Mouse (Mus musculus) neural tube, embryonic 14.5 days (tissue): Measurements from ENCODE around the gene Wsb1. TPM values are rescaled to one million over a fixed set of nuclear protein-coding genes. Genes with fewer than 3 reads are reported as not detected.

ENCODE experiments used
- ATAC-seq: fragments of 200-750 bp; cut with Nextera tagmentation; 2 replicates; pipeline ENCODE4 v1.8.0; 2017; ENCODE audit warnings: low read depth, mild to moderate bottlenecking, moderate TSS enrichment, moderate library complexity
- H3K27ac ChIP-seq: fragments of 300-500 bp; sonication (generic); 2 replicates; pipeline ENCODE4 v1.5.1; 2014; ENCODE audit warnings: low read depth, mild to moderate bottlenecking, control low read depth, low read length, moderate library complexity, mixed read lengths
- H3K27me3 ChIP-seq: fragments of 300-500 bp; sonication (generic); 2 replicates; pipeline ENCODE4 v1.6.1; 2014; ENCODE audit warnings: low read length; ENCODE audit not compliant: control insufficient read depth, insufficient read depth
- H3K36me3 ChIP-seq: fragments of 300-500 bp; sonication (generic); 2 replicates; pipeline ENCODE4 v1.6.1; 2014; ENCODE audit warnings: low read length, mixed read lengths; ENCODE audit not compliant: control insufficient read depth, insufficient read depth
- H3K4me1 ChIP-seq: fragments of 300-500 bp; sonication (generic); 2 replicates; pipeline ENCODE4 v1.6.1; 2014; ENCODE audit warnings: low read length; ENCODE audit not compliant: control insufficient read depth, insufficient read depth
- H3K4me2 ChIP-seq: fragments of 300-500 bp; sonication (generic); 2 replicates; pipeline ENCODE4 v1.6.1; 2014; ENCODE audit warnings: mild to moderate bottlenecking, low read depth, low read length, control low read depth
- H3K4me3 ChIP-seq: fragments of 300-500 bp; sonication (generic); 2 replicates; pipeline ENCODE4 v1.5.1; 2014; ENCODE audit warnings: low read depth, low read length, control low read depth, mixed read lengths
- H3K9ac ChIP-seq: fragments of 300-500 bp; sonication (generic); replicated peaks from 2 replicates; pipeline ENCODE4 v1.6.1; 2014; ENCODE audit warnings: low read depth, mild to moderate bottlenecking, control low read depth, low read length, mixed read lengths
- H3K9me3 ChIP-seq: fragments of 300-500 bp; sonication (generic); 2 replicates; pipeline ENCODE4 v1.6.1; 2016; ENCODE audit warnings: low read length; ENCODE audit not compliant: control insufficient read depth
- WGBS: fragments of 180-500 bp; shearing (Covaris S2); extraction: QIAGEN DNeasy Blood & Tissue Kit; methylation state at CpG from one replicate; pipeline ENCODE4 v1.1.7; 2014; 5-methylcytosine and 5-hydroxymethylcytosine counted together
- polyA plus RNA-seq: library from polyadenylated mRNA; unstranded; fragments of >200 nt; fragmentation: Nextera tagmentation; extraction: Ambion mirVana; gene quantifications from 2 replicates; pipeline ENCODE4 v1.2.1, GENCODE M21; 2014

Wsb1 gene
- polyA plus RNA-seq, 1 experiment from 2014 or later = 684 TPM

DNA sequence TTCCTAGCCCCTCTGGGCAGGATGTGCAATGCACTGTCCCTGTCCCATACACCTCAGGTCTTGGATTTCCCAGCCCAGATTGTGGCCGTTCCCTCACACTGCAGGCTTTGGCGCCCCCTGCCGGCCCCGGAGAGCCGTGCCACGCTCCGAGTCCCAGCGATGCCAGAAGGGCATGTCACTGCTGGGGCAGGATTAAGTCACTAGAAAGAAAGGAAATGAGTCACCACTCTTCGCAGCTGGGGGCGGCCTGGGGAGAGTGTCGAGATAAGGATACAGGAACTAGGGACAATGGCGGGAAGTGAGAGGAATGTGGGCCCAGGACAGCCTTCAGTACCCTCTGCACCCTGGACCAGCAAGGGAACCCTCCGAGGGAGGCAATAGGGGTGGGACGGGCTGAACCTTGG is 40.5 kb downstream of the Wsb1 start:
- H3K27me3 ChIP-seq = no peaks in the 10 kb centered on the region
- no peak overlapping the region for H3K9ac ChIP-seq
- peak; percentile 70; the same call in 1 of the 2 replicates for ATAC-seq
- H3K4me2 ChIP-seq = no peak overlapping the region
- no peaks in the 10 kb centered on the region for H3K9me3 ChIP-seq
- no peaks in the 10 kb centered on the region for H3K36me3 ChIP-seq
- no peak overlapping the region for H3K27ac ChIP-seq
- no peaks in the 10 kb centered on the region for H3K4me1 ChIP-seq
- 12% methylated on average over 14 of the region's 14 CpGs for WGBS
- no peak overlapping the region for H3K4me3 ChIP-seq

DNA sequence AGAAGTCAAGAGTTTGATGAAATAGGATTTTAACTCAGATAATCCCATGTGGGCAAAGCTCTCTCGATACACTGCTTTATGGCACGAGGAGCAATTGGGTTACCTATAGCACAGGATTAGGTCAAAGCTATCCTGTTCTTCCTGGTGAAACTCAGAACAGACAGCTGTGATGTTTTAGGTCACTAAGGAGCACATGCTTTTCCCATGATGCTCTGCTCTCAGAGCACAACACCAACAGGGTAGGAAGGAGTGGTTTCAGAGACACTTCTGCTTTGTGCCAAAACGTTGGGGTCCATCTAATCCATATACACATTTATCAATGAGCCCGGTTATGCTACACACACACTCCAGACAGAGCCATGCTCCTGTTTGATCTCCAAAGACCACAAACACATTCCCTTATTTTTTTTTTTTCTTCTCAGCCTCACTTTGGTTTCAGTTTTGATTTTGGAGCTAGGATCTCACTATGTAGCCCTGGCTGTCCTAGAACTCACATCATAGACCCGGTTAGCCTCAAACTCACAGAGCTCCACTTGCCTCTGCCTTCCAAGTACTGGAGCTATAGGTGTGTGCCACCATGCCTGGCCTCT is 44.5 kb downstream of the Wsb1 start:
- Histone ChIP-seq H3K4me1 (no peaks in the 10 kb centered on the region), H3K4me3 (no peak overlapping the region), H3K4me2 (no peak overlapping the region), H3K27me3 (no peaks in the 10 kb centered on the region), H3K36me3 (no peaks in the 10 kb centered on the region), H3K9me3 (no peaks in the 10 kb centered on the region), H3K9ac (no peak overlapping the region), H3K27ac (no peak overlapping the region)
- 91% methylated on average over 5 of the region's 5 CpGs for WGBS
- no peak for ATAC-seq

DNA sequence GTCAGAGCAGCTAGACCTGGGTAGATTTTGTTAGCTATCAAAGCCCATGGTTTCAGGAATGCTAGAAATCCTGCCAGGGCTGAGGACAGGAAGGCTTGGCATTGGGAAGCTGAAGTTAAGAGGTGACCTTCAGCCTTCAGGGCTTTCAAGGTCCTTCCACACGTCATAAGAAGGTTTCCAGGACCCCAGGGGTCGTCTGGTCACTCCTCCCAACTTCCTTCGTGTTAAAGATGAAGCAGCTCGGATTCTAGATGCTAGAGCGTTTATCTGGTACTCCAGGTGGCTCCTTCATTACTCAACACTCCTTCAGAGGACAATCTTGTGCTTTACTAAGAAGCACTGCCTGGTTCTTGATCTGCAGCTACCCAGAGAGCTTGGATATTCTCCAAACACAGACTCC is 45.4 kb downstream of the Wsb1 start:
- no peak overlapping the region for H3K27ac ChIP-seq
- no peaks in the 10 kb centered on the region for H3K4me1 ChIP-seq
- no peaks in the 10 kb centered on the region for H3K36me3 ChIP-seq
- no peaks in the 10 kb centered on the region for H3K9me3 ChIP-seq
- H3K27me3 ChIP-seq = no peaks in the 10 kb centered on the region
- no peak for ATAC-seq
- no peak overlapping the region for H3K4me2 ChIP-seq
- WGBS = 67% methylated on average over 5 of the region's 5 CpGs
- no peak overlapping the region for H3K9ac ChIP-seq
- H3K4me3 ChIP-seq = no peak overlapping the region

DNA sequence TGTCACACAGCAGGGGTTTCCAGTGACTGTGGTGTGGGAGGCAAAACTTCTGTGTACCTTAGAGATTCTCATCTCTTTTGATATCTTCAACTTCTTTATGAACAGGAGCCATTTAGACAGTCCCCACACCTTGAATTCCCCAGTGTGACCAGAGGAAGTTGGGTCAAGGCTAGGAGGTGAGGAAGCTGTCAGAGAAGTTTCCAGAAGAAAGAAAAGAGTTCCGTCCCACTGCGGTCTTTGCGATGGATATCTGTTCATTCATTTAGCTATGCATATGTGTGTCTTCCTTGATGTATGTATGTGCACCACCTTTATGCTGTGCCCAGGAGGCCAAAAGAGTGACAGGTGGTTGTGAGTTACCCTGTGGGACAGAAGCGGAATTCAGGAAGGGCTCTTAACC is 46.0 kb downstream of the Wsb1 start:
- Histone ChIP-seq H3K27ac (no peak overlapping the region), H3K4me1 (no peaks in the 10 kb centered on the region), H3K27me3 (no peaks in the 10 kb centered on the region), H3K9ac (no peak overlapping the region), H3K4me3 (no peak overlapping the region), H3K36me3 (no peaks in the 10 kb centered on the region), H3K4me2 (no peak overlapping the region), H3K9me3 (no peaks in the 10 kb centered on the region)
- ATAC-seq = no peak
- WGBS = 93% methylated on average over 4 of the region's 4 CpGs

DNA sequence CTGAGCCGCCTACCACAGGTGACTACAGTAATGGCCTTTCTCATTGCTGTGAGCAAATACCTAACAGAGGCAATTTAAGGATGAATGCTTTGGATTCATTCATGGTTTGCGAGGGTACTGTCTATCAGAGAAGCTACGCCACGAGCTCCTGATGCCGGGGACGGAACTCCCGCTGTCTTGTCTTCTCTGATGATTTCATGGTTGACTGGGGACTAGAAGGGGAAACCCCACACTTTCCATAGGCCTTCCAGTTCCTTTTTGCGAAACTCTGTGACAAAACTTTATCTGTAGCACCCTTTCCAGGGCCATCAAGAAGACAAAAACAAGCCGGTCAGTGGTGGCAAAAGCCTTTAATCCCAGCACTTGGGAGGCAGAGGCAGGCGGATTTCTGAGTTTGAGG is 46.8 kb downstream of the Wsb1 start:
- no peaks in the 10 kb centered on the region for H3K9me3 ChIP-seq
- ATAC-seq = no peak
- H3K4me1 ChIP-seq = no peaks in the 10 kb centered on the region
- no peak overlapping the region for H3K9ac ChIP-seq
- 88% methylated on average over 10 of the region's 10 CpGs for WGBS
- H3K4me2 ChIP-seq = no peak overlapping the region
- H3K27me3 ChIP-seq = no peaks in the 10 kb centered on the region
- H3K4me3 ChIP-seq = no peak overlapping the region
- H3K36me3 ChIP-seq = no peaks in the 10 kb centered on the region
- H3K27ac ChIP-seq = no peak overlapping the region

DNA sequence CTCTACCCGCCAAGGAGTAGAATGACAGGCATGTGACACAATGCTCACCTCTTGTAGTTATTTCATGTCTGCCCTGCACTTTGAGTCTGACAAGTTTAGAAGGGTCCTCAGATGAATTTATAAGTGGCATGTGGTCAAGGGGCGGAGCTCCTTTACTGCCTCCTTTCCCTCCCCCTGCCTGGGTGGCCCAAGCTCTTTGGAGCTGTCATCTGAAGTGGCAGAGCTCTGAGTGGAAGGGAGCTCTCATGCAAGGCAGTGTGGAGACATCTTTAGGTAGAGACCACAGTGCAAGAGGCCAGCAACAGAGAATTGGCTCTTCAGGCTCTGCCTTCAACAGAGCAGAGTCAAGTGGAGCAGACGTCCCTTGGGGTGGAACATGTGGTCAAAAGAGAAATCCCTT is 50.0 kb downstream of the Wsb1 start:
- no peak overlapping the region for H3K4me2 ChIP-seq
- H3K36me3 ChIP-seq = no peaks in the 10 kb centered on the region
- no peak overlapping the region for H3K4me3 ChIP-seq
- H3K27ac ChIP-seq = no peak overlapping the region
- H3K27me3 ChIP-seq = no peaks in the 10 kb centered on the region
- H3K4me1 ChIP-seq = no peaks in the 10 kb centered on the region
- H3K9me3 ChIP-seq = no peaks in the 10 kb centered on the region
- H3K9ac ChIP-seq = no peak overlapping the region
- ATAC-seq = no peak
- WGBS = 74% methylated on average over 3 of the region's 3 CpGs

DNA sequence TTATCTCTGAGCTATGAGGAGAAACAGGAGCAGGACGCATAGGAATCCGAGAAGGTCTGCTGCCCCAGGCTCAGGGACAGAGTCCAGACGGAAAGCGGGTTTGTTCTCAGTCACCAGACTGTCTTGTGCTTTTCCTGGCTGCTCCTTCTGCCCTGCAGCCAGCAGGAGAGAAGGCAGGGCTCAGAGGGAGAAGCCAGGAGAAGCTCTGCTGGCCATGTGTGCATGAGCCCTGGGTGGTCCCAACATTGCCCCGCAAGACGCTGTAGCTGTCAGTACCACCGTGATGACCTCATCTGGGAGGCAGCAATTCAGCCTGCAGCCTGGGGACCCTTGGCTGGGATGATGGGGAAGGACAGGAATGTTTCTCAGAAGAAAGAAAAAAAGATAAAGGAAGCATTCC is 54.0 kb downstream of the Wsb1 start:
- Histone ChIP-seq H3K36me3 (no peaks in the 10 kb centered on the region), H3K4me2 (no peak overlapping the region), H3K9ac (no peak overlapping the region), H3K27me3 (no peaks in the 10 kb centered on the region), H3K27ac (no peak overlapping the region), H3K4me1 (no peaks in the 10 kb centered on the region), H3K9me3 (no peaks in the 10 kb centered on the region), H3K4me3 (no peak overlapping the region)
- 55% methylated on average over 7 of the region's 7 CpGs for WGBS
- no peak for ATAC-seq

DNA sequence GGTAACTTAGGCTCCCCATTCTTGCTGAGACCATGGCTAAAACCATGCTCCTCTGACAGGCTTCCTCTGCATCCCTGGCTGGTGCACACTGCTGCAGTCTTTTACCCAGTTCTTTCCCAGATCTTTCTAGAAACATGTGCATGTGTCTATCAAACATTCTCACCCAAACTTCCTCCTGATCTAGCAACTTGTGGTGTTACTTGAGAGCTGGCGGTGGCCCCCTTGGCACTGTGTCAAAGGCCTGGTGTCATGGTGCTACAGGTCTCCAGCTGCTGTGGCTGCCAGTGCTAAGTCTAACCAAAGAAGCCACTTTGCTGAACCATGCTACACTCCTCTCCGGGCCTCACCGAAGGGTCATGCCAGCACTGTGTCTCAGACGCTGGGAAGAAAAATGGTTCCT is 55.9 kb downstream of the Wsb1 start:
- Histone ChIP-seq H3K27ac (no peak overlapping the region), H3K4me3 (no peak overlapping the region), H3K9ac (no peak overlapping the region), H3K36me3 (no peaks in the 10 kb centered on the region), H3K9me3 (no peaks in the 10 kb centered on the region), H3K27me3 (no peaks in the 10 kb centered on the region), H3K4me2 (no peak overlapping the region), H3K4me1 (no peaks in the 10 kb centered on the region)
- ATAC-seq = no peak
- WGBS = 93% methylated on average over 4 of the region's 4 CpGs

DNA sequence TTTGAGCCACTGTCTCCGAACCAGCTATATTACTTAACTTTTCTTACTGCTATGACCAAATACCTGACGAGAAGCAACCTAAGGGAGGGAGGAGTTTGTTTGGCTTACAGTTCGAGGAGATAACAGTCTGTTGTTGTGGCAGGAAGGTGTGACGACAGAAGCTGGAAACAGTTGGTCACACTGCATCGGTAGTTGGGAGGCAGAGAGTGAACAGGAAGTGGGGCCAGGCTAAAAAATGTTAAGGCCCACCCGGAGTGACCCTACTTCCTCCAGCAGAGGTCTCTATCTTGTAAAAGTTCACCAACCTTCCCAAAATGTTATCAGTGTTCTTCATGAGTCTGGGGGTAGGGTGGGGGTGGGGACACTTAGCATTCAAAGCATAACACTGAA is 56.6 kb downstream of the Wsb1 start:
- Histone ChIP-seq H3K4me1 (no peaks in the 10 kb centered on the region), H3K9me3 (no peaks in the 10 kb centered on the region), H3K4me2 (no peak overlapping the region), H3K9ac (no peak overlapping the region), H3K36me3 (no peaks in the 10 kb centered on the region), H3K4me3 (no peak overlapping the region), H3K27me3 (no peaks in the 10 kb centered on the region), H3K27ac (no peak overlapping the region)
- 86% methylated on average over 6 of the region's 6 CpGs for WGBS
- no peak for ATAC-seq
